Mouse (Mus musculus) neutrophil, adult 5-6 weeks (primary cell): ENCODE data around the gene Rhot1. TPM values are rescaled to one million over a fixed set of nuclear protein-coding genes. Genes with fewer than 3 reads are reported as not detected.
"Not testable (repeated sequence)": the region's sequence is repeated elsewhere in the genome, so short reads cannot be mapped to it uniquely, and the experiment has no call there.

Experiments
- ATAC-seq: fragments of 151-379, 151-347 bp; 2 replicates; pipeline ENCODE4 v1.8.0; 2017; ENCODE audit warnings: mild to moderate bottlenecking, moderate TSS enrichment; ENCODE audit not compliant: insufficient number of reproducible peaks, poor library complexity, low FRiP score, severe bottlenecking; ENCODE audit errors: extremely low read depth
- total RNA-seq: library from RNA; stranded (forward); fragments of 200-1000 nt; gene quantifications from 2 replicates; pipeline ENCODE4 v1.2.3, GENCODE M21; 2017

The Rhot1 gene
- total RNA-seq, 1 experiment from 2014 or later: 56.6 TPM

DNA sequence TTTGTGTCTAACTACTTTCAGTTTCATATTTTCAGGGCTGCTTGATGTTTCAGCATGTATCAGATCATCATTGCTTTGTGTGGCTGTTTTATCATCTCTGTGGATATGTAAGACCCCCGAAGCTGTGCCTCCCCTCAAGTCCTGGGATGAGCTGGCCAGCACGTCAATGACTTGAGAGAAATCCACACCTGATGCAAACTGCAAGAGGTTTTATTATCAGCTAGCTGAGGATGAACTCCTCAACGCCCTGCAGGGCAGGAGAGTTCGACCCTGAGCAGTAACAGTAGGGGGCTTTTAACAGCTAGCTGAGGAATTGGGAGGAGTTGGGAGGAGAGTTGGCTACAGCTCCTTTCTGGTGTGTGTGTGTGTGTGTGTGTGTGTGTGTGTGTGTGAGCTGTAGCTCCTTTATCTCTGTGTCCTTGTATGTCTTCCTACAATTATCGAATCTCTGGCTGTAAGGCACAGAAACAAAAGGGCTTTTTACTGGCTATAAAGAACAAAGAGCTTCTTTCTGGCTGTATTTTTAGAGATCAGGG, 23.3 kb upstream of the Rhot1 start:
- not testable (repeated sequence) for ATAC-seq

DNA sequence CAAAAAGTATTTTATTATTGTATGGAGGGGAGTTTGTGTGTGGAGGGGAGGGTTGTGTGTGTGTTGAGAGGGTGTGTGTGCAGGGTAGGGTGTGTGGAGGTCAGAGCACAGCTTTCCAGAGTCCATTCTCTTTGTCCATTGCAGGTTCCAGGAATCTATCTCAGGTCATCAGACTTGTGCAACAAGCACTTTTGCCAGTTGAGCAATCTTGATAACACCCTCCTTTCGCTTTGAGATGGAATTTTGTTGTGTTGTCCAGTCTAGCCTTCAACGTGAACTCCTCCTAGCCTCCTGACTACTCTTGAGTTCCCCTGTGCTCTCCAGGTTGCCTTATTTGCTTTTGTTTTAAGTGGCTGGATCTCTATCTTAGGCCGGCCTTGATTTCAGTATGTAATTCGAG, 18.5 kb upstream of the Rhot1 start:
- no peak for ATAC-seq

DNA sequence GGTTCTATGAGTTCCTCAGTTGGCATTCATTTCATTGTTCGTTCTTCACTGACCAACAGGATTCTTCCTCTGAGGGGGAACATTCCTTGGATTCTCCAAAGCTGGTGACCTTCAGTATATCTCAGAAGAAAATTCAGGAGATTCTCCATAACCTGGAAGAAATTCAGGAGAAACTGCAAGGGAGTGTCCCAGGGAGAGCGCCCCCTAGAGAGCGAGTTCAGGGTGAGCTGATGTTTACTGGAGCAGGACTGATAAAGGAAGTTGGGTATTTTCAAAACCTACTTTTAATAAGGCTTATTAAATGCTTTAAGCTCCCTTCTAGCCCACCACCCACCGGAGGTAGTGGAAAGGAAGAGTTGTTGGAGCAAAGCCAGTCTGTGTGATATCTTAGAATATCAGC, 15.0 kb upstream of the Rhot1 start:
- ATAC-seq: no peak

DNA sequence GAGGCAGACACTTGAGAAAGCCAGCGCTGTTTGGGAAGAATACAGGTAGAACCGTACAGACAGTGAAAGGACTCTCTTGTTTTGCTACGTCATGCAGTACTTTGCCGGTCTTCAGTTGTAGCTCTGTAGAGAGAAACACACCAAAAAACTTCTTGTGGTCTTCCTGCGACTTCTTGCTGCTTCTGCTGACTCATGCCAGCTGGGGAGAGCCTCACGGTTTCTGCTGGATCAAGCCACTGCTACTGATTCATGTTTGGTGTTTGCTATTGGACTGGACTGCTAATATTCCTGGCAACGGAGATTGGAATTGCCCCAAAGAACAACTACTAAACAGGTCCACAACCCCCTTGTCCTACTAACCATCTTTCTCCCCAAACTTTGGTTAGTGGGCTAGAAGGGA, 12.5 kb upstream of the Rhot1 start:
- ATAC-seq: no peak

DNA sequence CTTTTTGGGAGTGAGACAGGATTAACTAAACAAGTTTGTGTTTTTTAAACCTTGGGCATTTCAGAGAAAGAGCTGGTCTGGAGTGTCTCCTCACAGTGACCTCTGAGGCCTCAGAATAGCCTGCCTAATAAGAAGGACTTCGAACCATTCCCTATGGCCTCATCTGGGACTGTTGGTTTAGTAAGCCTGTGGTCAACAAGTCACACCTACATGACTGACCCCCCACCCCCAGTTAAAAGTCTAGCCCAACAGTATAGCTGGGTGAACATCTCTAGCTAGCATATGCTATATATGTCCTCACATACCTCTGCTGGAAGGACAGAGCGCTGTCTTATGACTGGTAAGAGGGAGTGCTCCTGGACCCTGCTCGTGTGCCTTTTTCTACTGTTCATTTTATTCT, 9.5 kb upstream of the Rhot1 start:
- no peak for ATAC-seq

DNA sequence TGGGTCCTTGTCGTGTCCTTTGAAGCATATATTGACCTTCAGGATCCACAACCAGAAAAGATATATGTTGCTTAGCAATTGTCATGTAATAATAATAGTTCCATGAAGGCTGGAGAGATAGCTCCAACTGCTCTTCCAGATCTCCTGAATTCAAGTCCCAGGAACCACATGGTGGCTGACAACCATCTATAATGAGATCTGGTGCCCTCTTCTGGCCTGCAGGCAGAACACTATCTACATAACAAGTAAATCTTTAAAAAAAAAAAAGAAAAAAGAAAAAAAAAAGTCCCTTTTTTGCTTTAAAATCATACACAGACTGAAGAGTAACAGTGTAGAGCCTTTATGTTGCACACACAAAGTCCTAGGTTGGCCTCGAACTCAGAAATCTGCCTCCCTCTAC, 9.0 kb upstream of the Rhot1 start:
- ATAC-seq: no peak

DNA sequence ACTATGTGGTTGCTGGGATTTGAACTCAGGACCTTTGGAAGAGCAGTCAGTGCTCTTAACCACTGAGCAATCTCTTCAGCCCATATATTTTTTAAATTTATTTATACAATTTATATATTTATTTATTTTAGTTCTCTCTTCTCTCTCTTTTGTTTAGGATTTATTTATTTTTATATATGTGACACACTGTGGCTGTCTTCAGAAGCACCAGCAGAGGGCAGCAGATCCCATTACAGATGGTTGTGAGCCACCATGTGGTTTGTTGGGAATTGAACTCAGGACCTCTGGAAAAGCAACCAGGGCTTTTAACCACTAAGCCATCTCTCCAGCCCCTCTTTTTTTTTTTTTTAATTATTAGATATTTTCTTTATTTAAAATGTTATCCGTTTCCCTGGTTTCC, 8.5 kb upstream of the Rhot1 start:
- no peak for ATAC-seq

DNA sequence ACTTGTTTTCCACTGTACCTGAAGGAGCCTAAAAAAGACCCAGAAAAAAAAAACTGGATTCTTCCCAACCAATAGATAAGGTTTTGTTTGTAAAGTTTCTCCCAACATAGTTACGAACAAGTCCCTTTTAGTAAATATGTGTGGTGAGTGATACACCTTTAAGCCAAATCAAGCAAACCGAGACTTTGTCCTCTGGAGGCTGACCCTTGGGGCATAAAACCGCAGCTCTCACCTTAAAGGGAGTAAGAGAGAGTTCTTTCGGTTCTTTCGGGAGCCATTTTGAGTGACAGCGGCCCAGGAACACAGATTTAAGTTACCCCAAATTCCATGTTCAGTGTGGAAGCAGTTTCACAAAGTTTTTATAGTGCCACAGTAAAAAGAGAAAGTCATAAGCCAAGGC, 6.5 kb upstream of the Rhot1 start:
- ATAC-seq: no peak

DNA sequence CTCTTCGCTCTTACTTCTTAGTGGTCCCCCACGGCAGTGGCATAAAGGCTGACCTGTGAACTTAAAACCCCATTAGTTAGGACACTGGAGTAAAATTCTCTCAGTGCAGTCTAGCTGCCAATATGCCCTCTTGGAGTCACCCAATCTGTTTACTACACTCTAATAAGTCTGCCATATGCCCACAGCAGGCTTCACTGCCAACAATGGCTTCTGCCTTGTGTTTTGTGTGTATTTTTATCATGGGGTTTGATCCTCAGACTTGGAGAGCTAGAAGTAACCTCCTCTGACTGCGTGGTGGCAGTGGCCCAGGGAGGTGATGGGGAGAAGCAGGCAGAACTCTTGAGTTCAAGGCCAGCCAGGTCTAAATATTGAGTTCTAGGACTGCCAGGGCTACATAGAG, 4.8 kb upstream of the Rhot1 start:
- ATAC-seq: no peak

DNA sequence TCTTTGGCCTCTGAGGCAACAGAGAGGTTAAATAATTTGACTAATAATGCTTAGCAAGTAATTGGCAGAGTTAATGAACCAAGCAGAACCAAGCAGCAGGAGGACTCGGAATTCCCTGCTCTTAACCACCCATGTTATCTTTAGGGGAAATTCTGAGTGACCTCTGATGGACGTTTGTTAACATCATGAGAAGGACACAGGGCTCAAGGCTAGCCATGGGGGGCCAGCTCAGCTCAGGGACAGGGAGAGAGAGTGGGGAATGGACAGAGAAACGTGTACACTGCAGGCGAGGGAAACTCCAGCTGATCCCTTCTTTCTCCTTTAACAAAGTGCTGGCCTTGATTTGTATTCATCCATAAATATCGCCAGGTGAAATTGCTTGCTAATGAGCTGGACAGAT, 3.9 kb upstream of the Rhot1 start:
- no peak for ATAC-seq

DNA sequence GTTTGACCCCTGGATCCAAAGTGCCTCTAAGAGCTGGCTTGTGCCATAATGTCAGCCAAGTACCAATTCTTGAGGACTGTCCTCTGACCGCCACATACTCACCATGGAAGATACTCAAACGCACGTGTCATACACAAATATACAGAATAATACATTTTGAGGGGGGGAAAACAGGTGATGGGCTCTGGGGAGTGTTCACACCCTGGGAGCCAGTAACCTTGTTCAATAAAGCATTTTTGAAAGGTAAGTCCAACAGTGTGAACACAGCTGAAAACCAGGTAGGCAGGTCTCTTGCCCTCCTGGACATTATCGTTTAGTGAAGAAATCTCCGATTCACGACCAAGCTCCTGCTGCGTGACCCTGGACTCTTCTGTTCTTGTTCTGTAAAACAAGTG, 357 bp upstream of the Rhot1 start:
- no peak for ATAC-seq

DNA sequence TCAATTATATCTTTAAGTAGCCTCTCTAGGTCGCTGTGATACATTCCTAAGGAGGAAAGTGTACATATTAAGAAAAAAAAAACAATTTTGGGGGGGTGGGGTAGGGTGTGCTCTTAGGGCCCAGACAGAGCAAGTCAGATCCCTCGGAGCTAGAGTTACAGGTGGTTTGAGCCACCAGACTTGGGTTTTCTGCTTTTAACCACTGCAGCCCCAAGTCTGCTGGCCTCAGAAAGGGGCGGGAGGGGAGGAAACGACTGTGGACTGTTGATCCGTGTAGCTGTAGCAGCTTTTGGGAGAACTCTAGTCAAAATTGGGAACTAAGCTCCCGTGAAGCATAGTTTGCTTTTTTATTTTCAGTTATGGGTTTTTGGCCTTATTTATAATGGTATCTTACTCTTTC, 1.5 kb downstream of the Rhot1 start:
- ATAC-seq: no peak

DNA sequence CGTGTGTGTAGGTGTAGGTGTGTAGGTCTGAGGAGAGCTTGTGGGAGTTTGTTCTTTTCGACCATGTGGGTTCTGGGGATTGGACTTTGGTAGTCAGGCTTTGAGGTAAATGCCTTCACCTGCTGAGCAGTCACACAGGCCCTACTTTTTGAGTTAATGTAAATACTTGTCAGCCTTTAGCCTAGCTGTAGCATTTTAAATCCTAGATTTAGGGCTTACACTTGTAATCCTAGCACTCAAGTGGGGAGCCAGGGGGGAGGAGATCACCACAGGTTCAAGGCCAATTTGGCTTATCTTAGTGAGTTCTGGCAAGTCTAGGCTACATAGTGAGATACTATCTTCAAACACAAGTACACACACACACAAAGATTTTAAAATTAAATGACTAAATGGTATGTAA, 3.5 kb downstream of the Rhot1 start:
- ATAC-seq: no peak

DNA sequence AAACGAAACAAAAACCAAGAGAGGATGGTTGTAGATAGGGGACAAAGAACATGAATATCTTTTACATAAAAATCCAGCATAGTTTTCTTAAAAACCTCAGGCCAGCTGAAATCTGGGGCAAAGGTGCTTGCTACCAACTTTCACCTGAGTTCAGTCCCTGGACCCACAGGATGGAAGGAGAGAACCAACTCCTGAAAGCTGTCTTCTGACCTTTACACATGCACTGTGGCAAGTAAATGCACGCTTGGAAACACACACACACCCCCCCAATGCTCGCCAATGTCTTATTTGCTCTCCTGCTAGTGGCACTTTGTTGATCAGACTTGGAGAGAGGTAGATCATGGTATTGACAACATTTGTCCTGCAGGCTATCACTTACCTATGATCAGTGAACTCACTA, 6.5 kb downstream of the Rhot1 start:
- ATAC-seq: no peak

DNA sequence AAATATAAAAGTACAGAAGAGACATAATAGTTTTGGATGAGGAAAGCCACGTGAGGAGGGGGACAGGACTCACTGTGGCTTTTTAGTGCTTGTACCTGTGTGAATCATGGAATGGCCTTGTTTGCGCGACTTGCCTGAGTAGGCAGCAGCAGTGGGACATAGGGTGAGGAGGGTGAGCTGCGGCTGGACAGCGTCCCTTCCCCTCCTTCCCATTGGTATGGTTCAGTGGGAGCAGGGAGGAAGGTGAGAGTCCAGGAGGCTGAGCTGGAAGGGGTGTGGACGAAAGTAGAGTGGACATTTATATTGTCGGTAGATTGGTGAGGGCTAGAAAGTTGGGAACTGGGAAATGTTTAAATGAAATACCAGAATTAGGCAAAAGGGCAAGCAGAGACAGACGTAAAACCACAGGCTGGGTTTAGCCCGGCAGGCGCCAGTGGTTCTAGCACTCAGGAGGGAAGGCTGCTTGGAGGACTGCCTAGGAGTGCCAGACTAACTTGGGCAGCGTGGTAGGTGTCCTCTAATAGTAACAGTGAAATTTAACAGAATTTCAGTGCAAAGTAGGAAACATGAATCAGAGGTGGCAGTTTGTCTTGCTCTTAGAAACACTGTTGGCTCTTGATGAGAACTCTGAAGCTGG, 10.0 kb downstream of the Rhot1 start:
- no peak for ATAC-seq

DNA sequence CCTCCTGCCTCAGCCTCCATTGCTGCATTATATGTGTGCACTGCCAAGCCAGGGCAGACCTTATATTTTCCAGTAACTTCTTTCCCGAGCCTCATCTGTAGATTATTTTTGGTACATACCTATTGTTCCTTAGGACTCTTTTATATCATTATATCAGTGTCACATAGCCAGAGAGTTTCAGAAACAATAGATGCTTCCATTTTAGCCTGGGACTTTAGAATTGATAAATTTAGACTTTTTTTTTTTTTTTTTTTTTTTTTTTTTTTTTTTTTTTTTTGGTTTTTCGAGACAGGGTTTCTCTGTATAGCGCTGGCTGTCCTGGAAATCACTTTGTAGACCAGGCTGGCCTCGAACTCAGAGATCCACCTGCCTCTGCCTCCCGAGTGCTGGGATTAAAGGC, 21.2 kb downstream of the Rhot1 start:
- ATAC-seq: not testable (repeated sequence)

DNA sequence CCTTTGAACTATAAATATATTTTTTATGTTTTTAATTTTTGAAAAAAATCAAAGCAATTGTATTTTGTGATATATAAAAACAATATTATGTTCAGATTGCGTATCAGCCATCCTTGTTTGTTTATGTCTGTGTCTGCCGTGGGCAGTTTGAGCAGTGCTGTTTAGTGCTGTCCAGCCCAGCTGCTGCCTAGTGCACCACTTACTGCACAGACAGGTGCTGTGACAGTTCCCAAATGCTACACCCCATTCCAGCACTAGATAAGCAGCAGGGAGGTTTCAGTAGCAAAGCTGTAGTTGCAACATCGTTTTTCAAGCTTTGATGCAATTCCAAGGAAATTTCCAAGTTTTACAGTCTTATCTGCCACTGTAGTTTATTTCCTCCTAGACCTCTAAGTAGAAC, 28.5 kb downstream of the Rhot1 start:
- ATAC-seq: no peak

DNA sequence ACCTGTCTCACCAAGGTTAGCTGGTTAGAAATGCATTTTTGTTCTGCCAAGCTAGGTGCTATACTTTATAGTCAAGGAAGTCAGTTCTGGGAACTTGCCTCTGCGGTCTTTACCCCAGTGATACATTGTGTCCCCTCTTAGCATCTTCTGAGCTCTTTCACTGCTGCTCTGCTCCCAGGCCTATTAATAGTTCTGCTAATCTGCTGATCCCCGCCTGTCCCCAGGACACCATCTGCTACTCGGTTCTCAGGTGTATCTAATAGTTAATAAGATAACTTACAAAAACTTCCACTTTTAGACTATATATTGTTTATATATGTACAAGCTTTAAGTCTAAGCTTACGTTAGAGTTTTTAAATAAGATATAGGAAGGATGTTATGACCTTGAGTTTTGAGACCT, 29.5 kb downstream of the Rhot1 start:
- ATAC-seq: no peak

DNA sequence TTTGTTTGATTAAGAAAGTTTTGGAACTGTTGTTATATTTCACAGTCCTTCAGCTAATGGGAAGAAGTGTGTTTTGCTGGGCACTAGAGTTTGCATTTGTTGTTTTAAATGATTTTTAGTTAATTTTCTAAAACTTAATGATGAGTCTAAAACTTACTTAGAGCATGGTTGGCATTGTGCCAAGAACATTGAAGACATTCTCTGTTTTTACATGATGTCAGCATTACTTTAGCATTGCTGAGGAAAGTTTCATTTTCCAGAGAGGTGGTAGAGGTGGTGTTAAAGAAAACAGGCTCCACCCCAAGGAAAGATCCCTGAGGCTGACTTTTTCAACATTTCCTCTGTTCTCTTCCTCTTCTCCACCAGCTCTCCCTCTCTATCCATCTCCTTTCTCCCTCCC, 38.2 kb downstream of the Rhot1 start:
- ATAC-seq: no peak

DNA sequence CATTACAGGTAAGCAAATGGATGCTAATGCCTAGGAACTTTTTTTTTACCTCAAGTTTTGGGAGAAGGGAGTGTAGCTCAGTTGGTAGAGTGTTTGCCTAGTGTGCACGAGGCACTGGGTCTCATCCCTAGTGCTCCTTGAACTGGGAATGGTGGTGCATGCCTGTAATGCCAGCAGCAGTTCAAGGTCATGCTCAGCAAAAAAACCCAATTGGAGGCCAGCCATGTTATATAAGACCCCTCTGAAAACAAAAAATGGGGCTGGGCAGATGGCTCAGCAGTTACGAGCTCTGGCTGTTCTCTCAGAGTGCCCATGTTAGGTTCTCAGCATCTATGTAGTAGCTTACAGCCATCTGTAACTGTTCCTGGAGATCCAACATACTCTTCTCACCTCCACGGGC, 39.7 kb downstream of the Rhot1 start:
- ATAC-seq: no peak

DNA sequence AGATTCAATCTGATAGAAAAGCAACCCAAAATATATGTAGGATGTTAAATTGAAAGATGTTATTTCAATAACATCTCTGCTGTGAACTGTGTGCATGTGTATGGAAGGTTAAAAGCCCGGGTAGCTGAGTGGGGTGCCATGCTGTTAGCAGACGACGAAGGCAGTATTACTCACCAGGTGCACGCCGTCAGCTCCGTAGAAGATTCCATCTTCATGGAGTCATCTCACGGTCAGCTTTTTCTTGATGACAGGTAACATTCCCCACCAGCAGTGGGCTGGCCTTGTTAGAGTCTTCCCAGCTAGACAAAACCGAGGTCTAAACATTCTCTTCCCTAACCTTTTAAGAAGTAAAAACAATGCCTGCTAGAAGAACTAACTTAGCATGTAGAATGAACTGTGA, 55.3 kb downstream of the Rhot1 start:
- no peak for ATAC-seq
